Mouse (Mus musculus) myocyte (in vitro differentiated cells): ENCODE results near the gene Hsd3b7. TPM values are rescaled to one million over a fixed set of nuclear protein-coding genes. Genes with fewer than 3 reads are reported as not detected.

Source experiments
- H3K27me3 ChIP-seq: one replicate; pipeline ENCODE4 v1.6.1; 2011; ENCODE audit not compliant: control insufficient read depth, insufficient read depth, insufficient read length
- H3K36me3 ChIP-seq: one replicate; pipeline ENCODE4 v1.6.1; 2011; ENCODE audit not compliant: control insufficient read depth, insufficient read depth
- H3K4me2 ChIP-seq: one replicate; pipeline ENCODE4 v1.6.1; 2011; ENCODE audit warnings: low read depth, control low read depth
- H3K4me3 ChIP-seq: one replicate; pipeline ENCODE4 v1.5.1; 2011; ENCODE audit warnings: mild to moderate bottlenecking, control low read depth, moderate library complexity
- H3K79me2 ChIP-seq: one replicate; pipeline ENCODE4 v1.6.1; 2011; ENCODE audit not compliant: control insufficient read depth, insufficient read depth
- H3ac ChIP-seq: one replicate; pipeline ENCODE4 v1.6.1; 2011; ENCODE audit not compliant: control insufficient read depth, insufficient read length
- CEBPB ChIP-seq: IDR thresholded peaks from 2 replicates; pipeline ENCODE4 v1.6.1; 2011; ENCODE audit warnings: mild to moderate bottlenecking, moderate library complexity; ENCODE audit not compliant: poor library complexity, insufficient read depth, severe bottlenecking
- MYOD1 ChIP-seq, 3 experiments: IDR thresholded peaks; one replicate each; pipeline ENCODE4 v1.6.1; 2011; ENCODE audit warnings: control low read depth in 2 of 3, low read depth in 2 of 3, mild to moderate bottlenecking in 2 of 3, moderate library complexity in 1 of 3; ENCODE audit not compliant: insufficient read length in 2 of 3, control insufficient read depth in 1 of 3
- MYOG ChIP-seq, 3 experiments: IDR thresholded peaks; one replicate each; pipeline ENCODE4 v1.6.1; 2011; ENCODE audit warnings: control low read depth in 2 of 3, low read depth in 2 of 3, mild to moderate bottlenecking in 2 of 3; ENCODE audit not compliant: insufficient read length in 2 of 3, control insufficient read depth in 1 of 3, insufficient read depth in 1 of 3
- TCF3 ChIP-seq: IDR thresholded peaks from one replicate; pipeline ENCODE4 v1.6.1; 2011; ENCODE audit warnings: low read depth, control low read depth; ENCODE audit not compliant: insufficient read length
- polyA plus RNA-seq: library from polyadenylated mRNA; unstranded; fragments of >200 nt; fragmentation: generic; extraction: Trizol; gene quantifications from one replicate; pipeline ENCODE4 v1.2.1, GENCODE M21; 2012; ENCODE audit warnings: missing spikeins

Hsd3b7 gene
- polyA plus RNA-seq, 1 experiment = 15.0 TPM

GRCm38 (mm10) chr7:127850906-127851305, 50.5 kb downstream of the Hsd3b7 start:
- peaks cover 8% of the 10 kb centered on the region for H3K36me3 ChIP-seq
- TF ChIP-seq MYOG (IDR thresholded peaks at IDR 0.05; ENCODE audit: control insufficient read depth in 1 of 3, insufficient read depth in 1 of 3, insufficient read length in 2 of 3, low read depth in 2 of 3) (no peak), TCF3 (no peak), MYOD1 (IDR thresholded peaks at IDR 0.05; ENCODE audit: control insufficient read depth in 1 of 3, insufficient read length in 2 of 3, low read depth in 2 of 3) (no peak), CEBPB (0 out of 2 replicates have a peak, but pooled peaks have one; percentile 29)

More at GRCm38 (mm10) chr7:127850906-127851305, 50.5 kb downstream of the Hsd3b7 start:
- Histone ChIP-seq H3ac (no peak overlapping the region), H3K4me2 (peak overlapping the region; percentile 85), H3K4me3 (peak overlapping the region; percentile 0), H3K27me3 (no peaks in the 10 kb centered on the region), H3K79me2 (no peaks in the 10 kb centered on the region)

Other genes with a start within 250 kb of the Hsd3b7 start
- gene Tmem265, start 239.2 kb upstream of the Hsd3b7 start, polyA plus RNA-seq = not detected
- 18.3 TPM for gene Phkg2, start 227.3 kb upstream of the Hsd3b7 start, polyA plus RNA-seq
- 6.1 TPM for gene Ccdc189, start 212.0 kb upstream of the Hsd3b7 start, polyA plus RNA-seq
- 32.2 TPM for gene Rnf40, start 211.8 kb upstream of the Hsd3b7 start, polyA plus RNA-seq
- gene Zfp629, start 184.8 kb upstream of the Hsd3b7 start, polyA plus RNA-seq = 6.3 TPM
- gene Bcl7c, start 91.7 kb upstream of the Hsd3b7 start, polyA plus RNA-seq = 94.7 TPM
- gene Ctf1, start 87.9 kb upstream of the Hsd3b7 start, polyA plus RNA-seq = 8.9 TPM
- gene Ctf2, start 68.4 kb upstream of the Hsd3b7 start, polyA plus RNA-seq = 0.14 TPM
- 11.9 TPM for gene Fbxl19, start 56.1 kb upstream of the Hsd3b7 start, polyA plus RNA-seq
- 16.3 TPM for gene Orai3, start 30.8 kb upstream of the Hsd3b7 start, polyA plus RNA-seq
- 13.7 TPM for gene Setd1a, start 23.9 kb upstream of the Hsd3b7 start, polyA plus RNA-seq
- gene Gm49388, start 15.0 kb upstream of the Hsd3b7 start, polyA plus RNA-seq = 1.4 TPM
- gene Stx4a, start 23.7 kb downstream of the Hsd3b7 start, polyA plus RNA-seq = 73.0 TPM
- gene Stx1b, start 23.9 kb downstream of the Hsd3b7 start, polyA plus RNA-seq = 0.20 TPM
- gene Zfp646, start 75.6 kb downstream of the Hsd3b7 start, polyA plus RNA-seq = 16.7 TPM
- gene Zfp668, start 76.2 kb downstream of the Hsd3b7 start, polyA plus RNA-seq = 7.9 TPM
- gene Prss53, start 90.4 kb downstream of the Hsd3b7 start, polyA plus RNA-seq = 0.74 TPM
- not detected for gene Gm21974, start 94.8 kb downstream of the Hsd3b7 start, polyA plus RNA-seq
- gene Vkorc1, start 95.0 kb downstream of the Hsd3b7 start, polyA plus RNA-seq = 65.9 TPM
- gene Bckdk, start 103.5 kb downstream of the Hsd3b7 start, polyA plus RNA-seq = 53.2 TPM
- gene Kat8, start 111.9 kb downstream of the Hsd3b7 start, polyA plus RNA-seq = 26.4 TPM
- 0.06 TPM for gene Prss8, start 129.5 kb downstream of the Hsd3b7 start, polyA plus RNA-seq
- gene Prss36, start 146.1 kb downstream of the Hsd3b7 start, polyA plus RNA-seq = 10.6 TPM
- 231 TPM for gene Fus, start 166.9 kb downstream of the Hsd3b7 start, polyA plus RNA-seq
- 3.9 TPM for gene Pycard, start 193.3 kb downstream of the Hsd3b7 start, polyA plus RNA-seq
- gene Trim72, start 203.3 kb downstream of the Hsd3b7 start, polyA plus RNA-seq = 468 TPM